Mouse (Mus musculus): ENCODE data around the gene Baz1b.

Gene Baz1b

GRCm38 (mm10) chr5:135186621-135187348 is at the start of gene Baz1b:
Gene Baz1b, plus strand, starts transcription at chr5:135187264.
- peak; percentile 96 for DNase-seq (ENCODE audit: low spot score in 2 of 2)

- no peak for DNase-seq (ENCODE audit: low spot score in 2 of 2)
These were observed 47.2 kb upstream of the Baz1b start for GRCm38 (mm10) chr5:135139881-135140280.

- DNase-seq (ENCODE audit: low spot score in 2 of 2): no peak
These were observed 42.6 kb upstream of the Baz1b start for GRCm38 (mm10) chr5:135144469-135144868.

- DNase-seq (ENCODE audit: low spot score in 2 of 2): no peak
These were observed 41.5 kb upstream of the Baz1b start for GRCm38 (mm10) chr5:135145532-135145931.

- no peak for DNase-seq (ENCODE audit: low spot score in 2 of 2)
These were observed 41.1 kb upstream of the Baz1b start for GRCm38 (mm10) chr5:135145955-135146354.

- DNase-seq (ENCODE audit: low spot score in 2 of 2): no peak
These were observed 38.4 kb upstream of the Baz1b start for GRCm38 (mm10) chr5:135148715-135149052.

GRCm38 (mm10) chr5:135149053-135149819 is 37.8 kb upstream of the Baz1b start, which contains the start of gene Tbl2:
Gene Tbl2, plus strand, starts transcription at chr5:135149657.
- peak; percentile 98 for DNase-seq (ENCODE audit: low spot score in 2 of 2)

- no peak for DNase-seq (ENCODE audit: low spot score in 2 of 2)
These were observed 37.3 kb upstream of the Baz1b start for GRCm38 (mm10) chr5:135149820-135150178.

GRCm38 (mm10) chr5:135156496-135156895 is 30.6 kb upstream of the Baz1b start:
- DNase-seq (ENCODE audit: low spot score in 2 of 2): no peak

- DNase-seq (ENCODE audit: low spot score in 2 of 2): no peak
These were observed 25.8 kb upstream of the Baz1b start for GRCm38 (mm10) chr5:135161221-135161620.

GRCm38 (mm10) chr5:135161650-135162049 is 25.4 kb upstream of the Baz1b start:
- no peak for DNase-seq (ENCODE audit: low spot score in 2 of 2)

- DNase-seq (ENCODE audit: low spot score in 2 of 2): no peak
These were observed 24.7 kb upstream of the Baz1b start for GRCm38 (mm10) chr5:135162361-135162760.

- DNase-seq (ENCODE audit: low spot score in 2 of 2): no peak
These were observed 24.2 kb upstream of the Baz1b start for GRCm38 (mm10) chr5:135162821-135163220.

GRCm38 (mm10) chr5:135166909-135167308 is 20.2 kb upstream of the Baz1b start:
- no peak for DNase-seq (ENCODE audit: low spot score in 2 of 2)

GRCm38 (mm10) chr5:135167469-135167868 is 19.6 kb upstream of the Baz1b start:
- no peak for DNase-seq (ENCODE audit: low spot score in 2 of 2)

GRCm38 (mm10) chr5:135168063-135169062 is 18.7 kb upstream of the Baz1b start, which contains the start of gene Bcl7b:
Gene Bcl7b, plus strand, starts transcription at chr5:135168283.
- peak; percentile 90 to 92 for DNase-seq (ENCODE audit: low spot score in 2 of 2)

- DNase-seq (ENCODE audit: low spot score in 2 of 2): no peak
These were observed 17.6 kb upstream of the Baz1b start for GRCm38 (mm10) chr5:135169479-135169878.

GRCm38 (mm10) chr5:135171688-135172220 is 15.3 kb upstream of the Baz1b start:
- DNase-seq (ENCODE audit: low spot score in 2 of 2): no peak

- no peak for DNase-seq (ENCODE audit: low spot score in 2 of 2)
These were observed 14.1 kb upstream of the Baz1b start for GRCm38 (mm10) chr5:135172986-135173385.

- no peak for DNase-seq (ENCODE audit: low spot score in 2 of 2)
These were observed 12.0 kb upstream of the Baz1b start for GRCm38 (mm10) chr5:135175086-135175485.

- DNase-seq (ENCODE audit: low spot score in 2 of 2): no peak
These were observed 8.5 kb upstream of the Baz1b start for GRCm38 (mm10) chr5:135178523-135178922.

- DNase-seq (ENCODE audit: low spot score in 2 of 2): no peak
These were observed 8.1 kb upstream of the Baz1b start for GRCm38 (mm10) chr5:135178996-135179395.
